Mouse (Mus musculus): ENCODE data around the gene Tmem97. TPM values are rescaled to one million over a fixed set of nuclear protein-coding genes. Genes with fewer than 3 reads are reported as not detected.

Gene Tmem97
- polyA plus RNA-seq, 1 experiment = 491 TPM

DNA sequence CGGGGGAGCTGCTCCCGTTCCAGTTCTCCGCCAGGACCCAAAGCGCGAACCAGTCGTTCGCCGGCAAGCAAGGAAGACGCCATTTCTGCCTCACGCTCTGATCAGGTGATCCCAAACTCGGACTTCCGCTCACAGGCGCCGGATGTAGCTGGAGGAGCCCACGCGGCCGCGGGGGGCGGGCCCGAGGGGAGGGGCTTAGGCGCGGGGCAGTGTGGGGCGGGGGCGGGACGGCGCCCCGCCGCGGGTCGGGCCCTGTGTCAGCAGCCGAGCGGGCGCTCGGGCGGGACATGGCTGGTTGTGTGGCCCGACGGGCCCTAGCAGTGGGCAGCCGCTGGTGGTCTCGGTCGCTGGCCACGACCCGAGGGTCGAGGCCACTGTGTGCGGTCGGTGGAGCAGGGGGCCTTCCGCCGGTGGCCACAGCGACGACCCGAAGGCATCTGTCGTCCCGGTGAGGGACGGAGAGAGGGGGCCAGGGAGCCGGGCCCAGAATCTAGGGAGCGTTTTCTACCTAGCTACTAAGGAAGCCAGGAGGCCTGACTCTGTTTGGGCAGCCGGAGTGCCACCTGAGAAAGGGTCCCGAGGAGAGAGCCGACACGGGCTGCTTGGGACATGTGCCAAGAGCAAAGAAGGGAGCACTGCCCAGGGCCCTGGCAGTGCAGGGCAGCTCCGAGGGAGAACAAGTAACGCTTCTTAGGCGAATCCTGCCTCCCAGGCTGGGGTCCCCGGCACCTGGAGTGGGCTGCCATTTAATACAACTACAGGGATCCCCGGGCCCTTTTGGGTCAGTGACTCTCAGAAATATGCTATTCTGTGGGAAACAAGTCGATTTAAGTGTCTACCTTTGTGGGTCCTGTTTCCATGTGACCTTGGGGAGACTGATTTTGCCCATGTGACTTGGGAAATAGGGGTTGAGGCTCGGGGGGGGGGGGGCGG lies 38.3 kb downstream of the Tmem97 start, which contains the start of the genes Tmem199 and Poldip2:
Gene Tmem199 (minus strand): TSS at position 148 of the 933 bp plus-strand sequence.
Gene Poldip2 (plus strand): TSS at position 169 of the 933 bp plus-strand sequence.
- Histone ChIP-seq H3K27me3 (ENCODE audit: control insufficient read depth, insufficient read depth, low read length) (no peaks in the 10 kb centered on the region), H3K4me3 (ENCODE audit: control insufficient read depth, low read depth, low read length) (peak within 1 kb of the TSS; percentile 99), H3K27ac (ENCODE audit: control insufficient read depth, insufficient read depth, low read depth, low read length) (peak within 1 kb of the TSS; percentile 93), H3K4me1 (ENCODE audit: control insufficient read depth, insufficient read depth, low read length) (peaks cover 8% of the 10 kb centered on the region), H3K36me3 (ENCODE audit: control insufficient read depth, insufficient read depth, low read length) (peaks cover 5% of the 10 kb centered on the region)
- TF ChIP-seq POLR2A (IDR thresholded peaks at IDR 0.05; ENCODE audit: control insufficient read depth, low read depth, low read length) (peak; percentile 96), CTCF (IDR thresholded peaks at IDR 0.05; ENCODE audit: control insufficient read depth, insufficient read depth, insufficient replicate concordance, low read depth, low read length) (no peak)

- Histone ChIP-seq H3K27me3 (ENCODE audit: control insufficient read depth, insufficient read depth, low read length) (no peaks in the 10 kb centered on the region), H3K4me1 (ENCODE audit: control insufficient read depth, insufficient read depth, low read length) (peaks cover 8% of the 10 kb centered on the region), H3K4me3 (ENCODE audit: control insufficient read depth, low read depth, low read length) (no peak overlapping the region), H3K27ac (ENCODE audit: control insufficient read depth, insufficient read depth, low read depth, low read length) (no peak overlapping the region), H3K36me3 (ENCODE audit: control insufficient read depth, insufficient read depth, low read length) (peaks cover 3% of the 10 kb centered on the region)
- TF ChIP-seq CTCF (IDR thresholded peaks at IDR 0.05; ENCODE audit: control insufficient read depth, insufficient read depth, insufficient replicate concordance, low read depth, low read length) (no peak), POLR2A (IDR thresholded peaks at IDR 0.05; ENCODE audit: control insufficient read depth, low read depth, low read length) (no peak)
These were observed 41.4 kb downstream of the Tmem97 start for GRCm38 (mm10) chr11:78509148-78509547.

DNA sequence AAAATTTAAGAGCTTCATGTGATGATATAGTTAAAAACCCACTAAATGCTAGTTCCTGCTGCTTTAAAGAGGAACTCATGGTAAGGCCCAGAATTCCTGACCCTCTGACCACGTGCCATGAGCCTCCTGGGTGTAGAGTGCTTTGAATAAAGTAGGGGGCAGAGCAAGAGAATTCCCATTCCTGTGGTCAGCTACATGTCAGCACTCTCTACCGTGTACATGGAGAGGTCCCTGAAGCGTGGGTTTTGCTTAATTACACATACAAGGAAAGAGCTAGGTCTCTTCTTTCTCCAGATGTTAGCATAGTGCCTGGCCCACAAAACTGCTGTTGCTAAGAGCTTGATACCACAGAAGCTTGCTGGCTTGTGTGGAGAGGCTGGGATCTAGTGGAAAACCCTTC lies 45.1 kb downstream of the Tmem97 start:
- TF ChIP-seq CTCF (IDR thresholded peaks at IDR 0.05; ENCODE audit: control insufficient read depth, insufficient read depth, insufficient replicate concordance, low read depth, low read length) (no peak), POLR2A (IDR thresholded peaks at IDR 0.05; ENCODE audit: control insufficient read depth, low read depth, low read length) (no peak)
- peaks cover 4% of the 10 kb centered on the region for H3K4me1 ChIP-seq (ENCODE audit: control insufficient read depth, insufficient read depth, low read length)
- no peaks in the 10 kb centered on the region for H3K27me3 ChIP-seq (ENCODE audit: control insufficient read depth, insufficient read depth, low read length)
- H3K36me3 ChIP-seq (ENCODE audit: control insufficient read depth, insufficient read depth, low read length) = peaks cover 3% of the 10 kb centered on the region; the same call in 1 of the 2 replicates
- no peak overlapping the region for H3K4me3 ChIP-seq (ENCODE audit: control insufficient read depth, low read depth, low read length)
- no peak overlapping the region for H3K27ac ChIP-seq (ENCODE audit: control insufficient read depth, insufficient read depth, low read depth, low read length)

- Histone ChIP-seq H3K36me3 (ENCODE audit: control insufficient read depth, insufficient read depth, low read length) (no peaks in the 10 kb centered on the region; the same call in 1 of the 2 replicates), H3K27me3 (ENCODE audit: control insufficient read depth, insufficient read depth, low read length) (no peaks in the 10 kb centered on the region), H3K27ac (ENCODE audit: control insufficient read depth, insufficient read depth, low read depth, low read length) (no peak within 1 kb of the TSS), H3K4me1 (ENCODE audit: control insufficient read depth, insufficient read depth, low read length) (peaks cover 4% of the 10 kb centered on the region), H3K4me3 (ENCODE audit: control insufficient read depth, low read depth, low read length) (no peak within 1 kb of the TSS)
- no peak for TF ChIP-seq POLR2A (IDR thresholded peaks at IDR 0.05; ENCODE audit: control insufficient read depth, low read depth, low read length)
- TF ChIP-seq CTCF (IDR thresholded peaks at IDR 0.05; ENCODE audit: control insufficient read depth, insufficient read depth, insufficient replicate concordance, low read depth, low read length) = no peak
These were observed 47.5 kb downstream of the Tmem97 start, which contains the start of gene Sebox for GRCm38 (mm10) chr11:78502909-78503650. Sebox (plus strand) TSS chr11:78503447.

GRCm38 (mm10) chr11:78501529-78501928 lies 49.0 kb downstream of the Tmem97 start:
- TF ChIP-seq CTCF (IDR thresholded peaks at IDR 0.05; ENCODE audit: control insufficient read depth, insufficient read depth, insufficient replicate concordance, low read depth, low read length) (no peak), POLR2A (IDR thresholded peaks at IDR 0.05; ENCODE audit: control insufficient read depth, low read depth, low read length) (no peak)
- Histone ChIP-seq H3K27ac (ENCODE audit: control insufficient read depth, insufficient read depth, low read depth, low read length) (no peak overlapping the region), H3K27me3 (ENCODE audit: control insufficient read depth, insufficient read depth, low read length) (no peaks in the 10 kb centered on the region), H3K4me3 (ENCODE audit: control insufficient read depth, low read depth, low read length) (no peak overlapping the region), H3K36me3 (ENCODE audit: control insufficient read depth, insufficient read depth, low read length) (no peaks in the 10 kb centered on the region), H3K4me1 (ENCODE audit: control insufficient read depth, insufficient read depth, low read length) (peaks cover 10% of the 10 kb centered on the region)

- Histone ChIP-seq H3K4me3 (ENCODE audit: control insufficient read depth, low read depth, low read length) (no peak overlapping the region), H3K4me1 (ENCODE audit: control insufficient read depth, insufficient read depth, low read length) (peaks cover 10% of the 10 kb centered on the region), H3K27ac (ENCODE audit: control insufficient read depth, insufficient read depth, low read depth, low read length) (no peak overlapping the region), H3K36me3 (ENCODE audit: control insufficient read depth, insufficient read depth, low read length) (no peaks in the 10 kb centered on the region), H3K27me3 (ENCODE audit: control insufficient read depth, insufficient read depth, low read length) (no peaks in the 10 kb centered on the region)
- TF ChIP-seq POLR2A (IDR thresholded peaks at IDR 0.05; ENCODE audit: control insufficient read depth, low read depth, low read length) (no peak), CTCF (IDR thresholded peaks at IDR 0.05; ENCODE audit: control insufficient read depth, insufficient read depth, insufficient replicate concordance, low read depth, low read length) (no peak)
These were observed 49.9 kb downstream of the Tmem97 start for GRCm38 (mm10) chr11:78500623-78501202.

Measured in testis, adult 2 months (tissue).